Mouse (Mus musculus) kidney, postnatal 25 days (tissue): ENCODE measurements around the gene Mbnl1.

Source experiments
- DNase-seq, 2 experiments: peaks; one replicate each; pipeline ENCODE4 v3.0.0; 2021; ENCODE audit warnings: mixed read lengths in 2 of 2

The Mbnl1 gene

DNA sequence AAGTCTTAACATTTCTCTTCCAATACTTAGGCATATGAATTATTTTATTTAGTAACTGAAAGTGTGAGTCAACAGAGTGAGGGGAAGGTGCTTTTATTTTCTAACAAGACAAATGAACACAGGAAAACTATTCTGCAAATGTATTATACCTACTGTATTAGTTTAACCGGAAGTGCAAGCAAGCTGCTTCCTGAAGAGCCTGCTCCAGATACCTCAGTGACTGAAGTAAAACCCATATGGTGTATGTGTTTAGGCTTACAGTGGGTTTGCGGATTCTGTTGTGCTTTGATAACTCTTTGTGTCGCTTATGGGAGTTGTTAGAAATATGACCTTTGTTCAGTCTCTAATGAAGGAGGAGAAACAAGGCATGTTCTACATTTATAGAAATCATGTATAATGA lies 46.7 kb downstream of the Mbnl1 start:
- no peak for DNase-seq

- no peak for DNase-seq
Observed at GRCm38 (mm10) chr3:60524127-60524526, 51.5 kb downstream of the Mbnl1 start.

GRCm38 (mm10) chr3:60531286-60531685 lies 58.7 kb downstream of the Mbnl1 start:
- DNase-seq = no peak

DNA sequence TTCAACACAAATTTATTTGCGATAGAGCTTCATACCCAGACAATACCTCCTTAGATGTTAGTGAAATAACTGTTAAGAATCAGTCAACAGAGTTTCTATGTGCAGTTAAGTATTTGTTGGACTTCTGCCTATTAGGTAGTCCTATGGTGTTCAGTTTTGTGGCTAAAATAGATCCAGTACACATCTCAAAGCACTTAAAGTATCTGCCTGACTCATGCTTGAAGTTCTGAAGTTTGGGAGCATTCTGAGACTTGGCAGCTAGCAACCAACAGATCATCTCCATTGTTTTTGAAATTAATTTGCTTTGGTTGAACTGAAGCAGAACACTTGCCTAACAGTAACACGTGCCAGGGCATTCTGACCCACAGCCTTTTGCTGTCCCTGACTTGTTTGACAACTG lies 59.2 kb downstream of the Mbnl1 start:
- DNase-seq = no peak

GRCm38 (mm10) chr3:60535224-60535623 lies 62.6 kb downstream of the Mbnl1 start:
- no peak for DNase-seq

- no peak for DNase-seq
Observed at GRCm38 (mm10) chr3:60537063-60537462, 64.4 kb downstream of the Mbnl1 start.

DNA sequence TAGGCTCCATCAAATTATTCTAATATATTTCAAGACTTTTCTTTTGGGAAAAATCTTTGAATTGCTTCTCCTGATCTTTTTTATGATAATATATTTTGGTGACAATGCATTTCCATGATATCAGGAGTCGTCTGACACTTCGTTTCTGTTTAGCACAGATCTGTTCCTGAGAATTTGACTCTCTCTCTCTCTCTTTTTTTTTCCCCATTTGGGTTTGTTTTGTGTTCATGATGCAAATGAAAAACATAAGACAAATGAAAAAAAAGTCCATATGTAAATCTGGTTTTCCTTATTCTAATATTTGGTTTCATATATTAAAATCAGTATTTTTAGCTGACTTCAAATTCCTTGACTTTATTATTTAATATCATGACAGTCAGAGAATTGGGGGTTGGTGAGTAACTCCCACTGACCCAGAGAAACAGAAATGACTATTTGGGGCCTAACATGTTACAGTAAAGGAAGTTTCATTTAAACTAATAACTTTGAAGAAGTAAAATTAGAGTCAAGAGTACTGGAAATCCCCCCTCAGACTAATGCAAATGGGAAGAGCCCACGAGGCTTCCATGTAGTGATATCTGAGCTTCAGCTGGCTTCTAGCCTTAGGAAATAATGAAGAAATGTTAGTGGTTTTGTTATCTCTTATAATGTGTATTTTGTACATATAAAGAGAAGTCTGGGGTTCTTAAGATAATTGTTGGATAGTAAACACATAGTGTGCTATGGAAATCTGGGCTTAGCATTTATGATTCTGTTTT lies 65.8 kb downstream of the Mbnl1 start:
- no peak for DNase-seq

- no peak for DNase-seq
Observed at GRCm38 (mm10) chr3:60541121-60541520, 68.5 kb downstream of the Mbnl1 start.

GRCm38 (mm10) chr3:60546196-60546595 lies 73.6 kb downstream of the Mbnl1 start:
- no peak for DNase-seq

DNA sequence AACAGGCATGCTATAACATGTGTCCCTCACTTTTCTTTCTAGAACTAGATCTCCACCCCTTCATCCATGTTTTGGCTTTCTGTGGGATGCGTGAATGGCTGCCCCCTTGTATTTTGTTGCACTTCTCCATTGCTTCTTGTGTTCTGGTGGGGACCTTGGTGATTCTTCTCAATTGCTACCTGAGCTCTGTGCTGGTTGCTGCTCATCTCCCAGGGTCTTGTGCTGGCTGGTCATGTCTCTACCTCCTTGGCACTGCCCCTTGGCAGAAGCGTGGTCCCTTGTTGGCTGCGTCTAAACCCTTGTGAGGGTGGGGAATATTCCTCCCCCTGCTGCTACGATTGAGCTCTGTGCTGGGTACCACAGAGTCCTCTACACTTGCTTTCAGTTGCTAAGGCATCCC lies 74.3 kb downstream of the Mbnl1 start:
- DNase-seq = no peak

DNA sequence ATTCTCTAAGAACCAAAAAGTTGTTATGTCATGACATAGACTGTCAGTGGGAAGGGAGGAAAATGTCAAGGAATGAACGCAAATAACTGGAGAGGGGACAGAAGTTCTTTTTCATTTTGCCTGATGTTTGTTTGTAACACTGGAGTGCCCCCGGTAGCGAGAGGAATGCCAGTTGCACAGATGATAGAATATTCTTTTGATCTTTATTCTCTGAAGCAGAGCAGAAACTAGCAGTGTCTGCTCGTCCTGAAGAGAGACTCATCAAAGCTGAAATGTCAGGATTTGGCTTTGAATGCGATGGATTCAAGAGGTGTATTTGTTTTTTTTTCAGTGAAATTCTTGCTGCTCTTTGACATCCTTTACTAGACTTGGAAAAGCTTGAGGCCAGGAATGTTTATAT lies 77.9 kb downstream of the Mbnl1 start:
- no peak for DNase-seq

GRCm38 (mm10) chr3:60551650-60552049 lies 79.0 kb downstream of the Mbnl1 start:
- DNase-seq = no peak

DNA sequence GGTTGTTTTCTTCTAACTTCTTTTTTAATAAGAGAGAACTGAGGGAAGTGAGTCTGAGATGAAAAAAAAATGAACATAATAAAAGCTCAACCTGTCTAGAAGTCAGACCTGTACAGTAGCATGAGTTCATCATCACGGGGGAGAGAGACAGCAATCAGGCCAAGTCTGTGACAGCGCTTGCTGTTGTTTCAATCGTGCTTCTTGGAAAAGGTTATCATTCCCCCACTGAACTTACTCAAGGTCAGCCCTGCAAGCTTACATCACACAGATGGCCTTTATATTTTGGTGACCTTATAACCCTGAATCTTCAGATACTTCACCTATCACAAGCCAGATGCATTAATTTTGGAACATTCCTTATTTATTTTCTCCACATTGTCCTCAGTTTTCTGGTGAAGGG lies 80.4 kb downstream of the Mbnl1 start:
- no peak for DNase-seq

DNA sequence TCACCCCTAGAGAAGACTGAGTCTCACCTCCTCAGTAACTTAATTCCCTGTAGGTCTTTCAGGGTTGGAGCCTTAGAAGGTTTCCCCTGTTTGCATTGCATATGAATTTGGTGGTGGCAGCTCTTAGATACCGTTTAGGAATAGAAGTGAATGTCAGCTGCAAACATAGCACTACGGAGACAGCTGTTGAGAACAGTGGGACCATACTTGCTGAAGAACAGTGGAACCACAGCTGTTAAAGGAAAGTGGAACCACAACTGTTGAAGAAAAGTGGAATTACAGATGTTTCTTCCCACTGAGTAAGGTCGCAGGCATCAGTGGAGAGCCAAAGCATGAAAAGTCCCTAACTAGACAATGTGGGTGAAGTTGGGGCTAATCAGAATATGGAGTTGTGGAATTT lies 84.0 kb downstream of the Mbnl1 start:
- DNase-seq = no peak

DNA sequence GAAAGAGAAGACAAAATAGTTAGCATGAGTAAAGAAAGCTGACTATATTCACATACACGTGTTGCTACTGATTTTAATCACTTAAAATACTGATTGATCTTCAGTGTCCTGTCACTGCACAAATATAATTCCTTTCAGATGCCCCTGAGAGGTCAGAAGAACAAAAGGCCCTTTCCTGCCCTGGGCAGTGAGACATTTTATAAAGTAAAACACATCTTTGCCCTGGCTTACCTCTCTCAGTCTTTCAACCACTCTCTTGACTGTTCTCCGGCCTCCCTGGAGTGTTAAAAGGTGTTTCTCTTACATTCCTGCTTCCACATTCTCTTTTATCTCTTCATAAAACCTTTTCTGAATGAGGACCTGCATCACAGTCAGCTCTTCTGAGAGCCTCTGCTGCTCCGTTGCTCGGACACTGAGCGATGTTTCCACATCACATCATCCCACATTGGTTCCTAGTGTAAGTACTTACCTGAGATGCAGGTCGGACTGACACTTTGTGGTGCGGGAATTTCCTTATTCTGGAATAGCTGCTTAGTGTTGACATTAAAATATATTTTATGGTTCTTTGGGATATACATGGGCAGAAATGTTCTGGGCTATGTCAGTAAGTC lies 85.7 kb downstream of the Mbnl1 start:
- no peak for DNase-seq

- DNase-seq = no peak
Observed at GRCm38 (mm10) chr3:60559762-60560161, 87.1 kb downstream of the Mbnl1 start.

- no peak for DNase-seq
Observed at GRCm38 (mm10) chr3:60563529-60564243, 91.1 kb downstream of the Mbnl1 start.

GRCm38 (mm10) chr3:60564244-60564643 lies 91.6 kb downstream of the Mbnl1 start:
- DNase-seq = no peak

DNA sequence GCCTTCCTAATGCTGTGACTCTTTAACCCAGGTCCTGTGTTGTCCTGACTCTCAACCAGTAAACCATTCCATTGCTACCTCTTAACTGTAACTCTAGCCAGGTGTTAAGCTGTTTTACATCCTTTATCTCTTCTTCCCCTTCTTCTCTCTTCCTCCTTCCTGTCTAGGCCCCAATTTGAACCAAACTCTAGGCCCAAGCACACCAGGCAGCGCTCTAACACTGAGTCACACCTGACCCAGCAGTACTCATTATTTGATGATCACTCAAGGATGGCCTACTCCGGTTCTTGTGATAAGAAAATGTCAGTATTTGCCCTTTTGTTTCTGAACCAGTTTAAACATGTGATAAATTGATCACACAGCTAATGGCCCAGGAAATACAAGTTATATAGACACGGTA lies 92.6 kb downstream of the Mbnl1 start:
- no peak for DNase-seq

GRCm38 (mm10) chr3:60565950-60566349 lies 93.3 kb downstream of the Mbnl1 start:
- DNase-seq = no peak

DNA sequence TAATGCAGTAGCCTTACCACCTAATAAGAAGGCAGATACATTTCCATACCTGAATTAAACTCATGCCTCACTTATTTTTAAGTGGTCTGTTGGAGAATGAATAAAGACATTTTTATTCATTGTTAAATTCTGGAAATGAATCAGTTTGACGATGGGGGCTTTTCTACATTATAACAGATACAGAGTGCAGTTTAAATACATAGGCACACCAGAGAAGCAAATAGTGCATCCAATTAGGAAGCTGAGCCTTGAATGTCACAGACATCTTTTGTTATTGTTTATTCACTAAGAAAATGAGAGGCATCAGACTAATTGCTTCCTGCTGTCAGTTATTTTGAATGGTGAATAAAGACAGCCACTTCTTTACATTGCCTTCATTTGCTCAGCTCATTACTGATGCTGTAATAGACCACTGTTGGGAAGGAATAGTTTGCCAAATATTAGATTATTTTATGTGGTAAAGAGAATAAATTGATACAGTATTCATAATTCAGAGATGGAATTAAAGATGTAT lies 95.6 kb downstream of the Mbnl1 start:
- DNase-seq = no peak

- DNase-seq = peak in 1 of 2 experiments; percentile 58
Observed at GRCm38 (mm10) chr3:60568801-60569568, 96.4 kb downstream of the Mbnl1 start.

DNA sequence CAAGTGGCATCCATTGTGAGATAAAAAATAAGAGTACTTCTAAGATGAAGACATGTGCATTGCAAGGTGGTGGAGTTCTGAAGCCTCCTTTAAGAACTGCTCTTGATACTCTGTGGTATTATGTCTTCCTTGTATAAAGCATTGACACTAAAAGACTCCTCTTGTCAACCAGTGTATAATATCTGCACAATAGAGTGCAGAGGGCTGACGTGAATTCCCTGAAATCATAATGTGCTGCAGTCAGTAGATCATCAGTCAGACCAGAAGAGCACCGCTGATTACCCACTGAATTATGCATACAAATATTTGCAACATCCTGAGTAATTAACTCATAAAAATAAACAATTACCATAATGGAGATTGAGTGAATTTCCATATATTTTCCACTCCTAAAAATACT lies 97.2 kb downstream of the Mbnl1 start:
- DNase-seq = no peak
